Mouse (Mus musculus) MEL (cell line): ENCODE measurements at regions not wholly inside any gene's neighbourhood (a gene's known extent, or its start where the extent isn't known, plus 50 kb on each side); places are given as distances from the start of the nearest gene placed in this dataset.

Source experiments
- DNase-seq: peaks from one replicate; pipeline ENCODE4 v3.0.0; 2011; ENCODE audit warnings: low read depth, low spot score
- H3K27ac ChIP-seq: 2 replicates; pipeline ENCODE4 v1.5.1; 2012; ENCODE audit warnings: low read depth, mild to moderate bottlenecking, control low read depth, low read length, moderate library complexity; ENCODE audit not compliant: control insufficient read depth
- H3K27me3 ChIP-seq, 2 experiments: fragments of 150-350 bp in 1 of 2; sonication (generic) in 1 of 2; 2 replicates each; pipeline ENCODE4 v1.6.1; 2012; ENCODE audit warnings: low read length in 2 of 2, mild to moderate bottlenecking in 2 of 2, improper control_type of control experiment in 1 of 2, moderate library complexity in 1 of 2; ENCODE audit not compliant: insufficient read depth in 2 of 2, control insufficient read depth in 1 of 2
- H3K36me3 ChIP-seq, 2 experiments: 2 replicates each; pipeline ENCODE4 v1.6.1; 2012 to 2014; ENCODE audit warnings: low read length in 2 of 2, improper control_type of control experiment in 1 of 2, inconsistent platforms in 1 of 2, mild to moderate bottlenecking in 1 of 2; ENCODE audit not compliant: insufficient read depth in 2 of 2, control insufficient read depth in 1 of 2
- H3K4me1 ChIP-seq, 2 experiments: fragments of 150-350 bp in 1 of 2; sonication (generic) in 1 of 2; 2 replicates each; pipeline ENCODE4 v1.6.1; 2012; ENCODE audit warnings: low read length in 2 of 2, improper control_type of control experiment in 1 of 2, mild to moderate bottlenecking in 1 of 2; ENCODE audit not compliant: insufficient read depth in 2 of 2, control insufficient read depth in 1 of 2
- H3K4me3 ChIP-seq, 2 experiments: fragments of 150-350 bp in 1 of 2; sonication (generic) in 1 of 2; 2 replicates each; pipeline ENCODE4 v1.5.1; 2012; ENCODE audit warnings: low read depth in 2 of 2, low read length in 2 of 2, mild to moderate bottlenecking in 2 of 2, moderate library complexity in 2 of 2, control low read depth in 1 of 2, improper control_type of control experiment in 1 of 2; ENCODE audit not compliant: control insufficient read depth in 1 of 2, insufficient read depth in 1 of 2
- H3K79me2 ChIP-seq: 2 replicates; pipeline ENCODE4 v1.6.1; 2012; ENCODE audit warnings: mild to moderate bottlenecking, low read length, moderate library complexity; ENCODE audit not compliant: control insufficient read depth, poor library complexity, insufficient read depth
- H3K9ac ChIP-seq: 2 replicates; pipeline ENCODE4 v1.6.1; 2012; ENCODE audit warnings: low read depth, mild to moderate bottlenecking, control low read depth, low read length, moderate library complexity; ENCODE audit not compliant: control insufficient read depth, poor library complexity, severe bottlenecking
- H3K9me3 ChIP-seq: fragments of 150-350 bp; sonication (generic); replicated peaks from 2 replicates; pipeline ENCODE4 v1.6.1; 2012; ENCODE audit warnings: mild to moderate bottlenecking, low read length, improper control_type of control experiment, moderate library complexity; ENCODE audit not compliant: insufficient read depth
- CHD1 ChIP-seq: IDR thresholded peaks from 2 replicates; pipeline ENCODE4 v1.6.1; 2012; ENCODE audit warnings: low read depth, mild to moderate bottlenecking, inconsistent platforms, low read length, improper control_type of control experiment
- CHD2 ChIP-seq: IDR thresholded peaks from 2 replicates; pipeline ENCODE4 v1.6.1; 2011; ENCODE audit warnings: low read length, improper control_type of control experiment
- EP300 ChIP-seq, 2 experiments: IDR thresholded peaks; 2 replicates each; pipeline ENCODE4 v1.6.1; 2011; ENCODE audit warnings: improper control_type of control experiment in 2 of 2, low read length in 2 of 2, low read depth in 1 of 2, mild to moderate bottlenecking in 1 of 2
- ETS1 ChIP-seq: IDR thresholded peaks from 2 replicates; pipeline ENCODE4 v1.6.1; 2012; ENCODE audit warnings: low read depth, mild to moderate bottlenecking, inconsistent platforms, low read length, improper control_type of control experiment, moderate library complexity
- HCFC1 ChIP-seq: IDR thresholded peaks from 2 replicates; pipeline ENCODE4 v1.6.1; 2012; ENCODE audit warnings: low read depth, mild to moderate bottlenecking, inconsistent platforms, low read length, improper control_type of control experiment, moderate library complexity
- KAT2A ChIP-seq: conservative IDR thresholded peaks from 2 replicates; pipeline ENCODE4 v1.6.1; 2012; ENCODE audit warnings: low read depth, low read length, improper control_type of control experiment, inconsistent platforms
- MAZ ChIP-seq: IDR thresholded peaks from 2 replicates; pipeline ENCODE4 v1.6.1; 2012; ENCODE audit warnings: low read depth, mild to moderate bottlenecking, inconsistent platforms, low read length, improper control_type of control experiment
- MYB ChIP-seq: IDR thresholded peaks from 2 replicates; pipeline ENCODE4 v1.6.1; 2011; ENCODE audit warnings: mild to moderate bottlenecking, low read depth, low read length, improper control_type of control experiment
- NRF1 ChIP-seq: IDR thresholded peaks from 2 replicates; pipeline ENCODE4 v1.6.1; 2014; ENCODE audit warnings: low read depth, mild to moderate bottlenecking, inconsistent platforms, low read length, improper control_type of control experiment, moderate library complexity; ENCODE audit not compliant: poor library complexity, insufficient read depth, severe bottlenecking
- POLR2A ChIP-seq, 2 experiments: IDR thresholded peaks; 2 replicates each; pipeline ENCODE4 v1.6.1; 2011 to 2012; ENCODE audit warnings: low read length in 2 of 2, mild to moderate bottlenecking in 2 of 2, control low read depth in 1 of 2, improper control_type of control experiment in 1 of 2, low read depth in 1 of 2, moderate library complexity in 1 of 2; ENCODE audit not compliant: control insufficient read depth in 1 of 2, insufficient read depth in 1 of 2, poor library complexity in 1 of 2
- POLR2AphosphoS2 ChIP-seq: IDR thresholded peaks from 2 replicates; pipeline ENCODE4 v1.6.1; 2011; ENCODE audit warnings: low read length, improper control_type of control experiment
- POLR2AphosphoS5 ChIP-seq: IDR thresholded peaks from 2 replicates; pipeline ENCODE4 v1.6.1; 2012; ENCODE audit warnings: low read depth, borderline replicate concordance, mild to moderate bottlenecking, inconsistent platforms, low read length, moderate library complexity, mixed read lengths
- RCOR1 ChIP-seq: IDR thresholded peaks from 2 replicates; pipeline ENCODE4 v1.6.1; 2012; ENCODE audit warnings: low read depth, mild to moderate bottlenecking, inconsistent platforms, low read length, improper control_type of control experiment
- SIN3A ChIP-seq: IDR thresholded peaks from 2 replicates; pipeline ENCODE4 v1.6.1; 2012; ENCODE audit warnings: low read length, improper control_type of control experiment, inconsistent platforms
- SMC3 ChIP-seq: IDR thresholded peaks from 2 replicates; pipeline ENCODE4 v1.6.1; 2011; ENCODE audit warnings: low read depth, low read length, improper control_type of control experiment
- USF1 ChIP-seq: IDR thresholded peaks from 2 replicates; pipeline ENCODE4 v1.6.1; 2014; ENCODE audit warnings: low read depth, mild to moderate bottlenecking, inconsistent platforms, low read length, improper control_type of control experiment, moderate library complexity
- ZC3H11A ChIP-seq: IDR thresholded peaks from 2 replicates; pipeline ENCODE4 v1.6.1; 2012; ENCODE audit warnings: low read depth, mild to moderate bottlenecking, inconsistent platforms, low read length, improper control_type of control experiment
- ZMIZ1 ChIP-seq: IDR thresholded peaks from 2 replicates; pipeline ENCODE4 v1.6.1; 2012; ENCODE audit warnings: low read depth, mild to moderate bottlenecking, inconsistent platforms, low read length, improper control_type of control experiment, moderate library complexity

GRCm38 (mm10) chr17:4133678-4134077 lies 437.6 kb upstream of the Nox3 start:
- Histone ChIP-seq H3K9me3 (no peaks in the 10 kb centered on the region), H3K4me1 (no peaks in the 10 kb centered on the region), H3K79me2 (no peaks in the 10 kb centered on the region), H3K36me3 (no peaks in the 10 kb centered on the region), H3K27ac (no peak overlapping the region), H3K9ac (no peak overlapping the region), H3K4me3 (no peak overlapping the region), H3K27me3 (no peaks in the 10 kb centered on the region)
- no peak for DNase-seq
- no peak for TF ChIP-seq CHD2
- no peak for TF ChIP-seq MAZ
- TF ChIP-seq ZMIZ1 = no peak
- no peak for TF ChIP-seq SIN3A

GRCm38 (mm10) chr17:4163502-4163901 lies 467.4 kb upstream of the Nox3 start:
- no peaks in the 10 kb centered on the region for H3K4me1 ChIP-seq
- no peak for DNase-seq
- no peaks in the 10 kb centered on the region for H3K36me3 ChIP-seq
- H3K9me3 ChIP-seq = no peaks in the 10 kb centered on the region
- H3K79me2 ChIP-seq = no peaks in the 10 kb centered on the region
- no peak overlapping the region for H3K9ac ChIP-seq
- no peak for TF ChIP-seq EP300 (IDR thresholded peaks at IDR 0.05; ENCODE audit: low read depth in 1 of 2, low read length in 2 of 2)
- no peak for TF ChIP-seq USF1
- no peak for TF ChIP-seq ETS1
- no peak for TF ChIP-seq POLR2A (IDR thresholded peaks at IDR 0.05; ENCODE audit: control insufficient read depth in 1 of 2, insufficient read depth in 1 of 2, low read depth in 1 of 2, low read length in 2 of 2, poor library complexity in 1 of 2)
- no peak for TF ChIP-seq RCOR1
- TF ChIP-seq POLR2AphosphoS5 = no peak
- no peak overlapping the region for H3K27ac ChIP-seq
- peaks cover 0 to 6% of the 10 kb centered on the region in 2 experiments; a peak in 3 of 4 replicates for H3K27me3 ChIP-seq
- H3K4me3 ChIP-seq = no peak overlapping the region

- Histone ChIP-seq H3K27ac (no peak overlapping the region), H3K9ac (no peak overlapping the region), H3K9me3 (no peaks in the 10 kb centered on the region), H3K4me3 (no peak overlapping the region), H3K4me1 (no peaks in the 10 kb centered on the region), H3K79me2 (no peaks in the 10 kb centered on the region), H3K27me3 (no peaks in the 10 kb centered on the region; a peak in 1 of 4 replicates), H3K36me3 (no peaks in the 10 kb centered on the region)
- TF ChIP-seq SMC3 (no peak), ZC3H11A (no peak), MYB (no peak), KAT2A (no peak), USF1 (no peak), ETS1 (no peak), NRF1 (no peak), POLR2AphosphoS2 (no peak), ZMIZ1 (no peak), MAZ (no peak), CHD1 (no peak), HCFC1 (no peak)
- DNase-seq = no peak
Measured at GRCm38 (mm10) chr17:4173951-4174361, 477.9 kb upstream of the Nox3 start.
